Mouse (Mus musculus) heart, embryonic 11.5 days (tissue): Measurements from ENCODE around the gene Ppp1cc. TPM values are rescaled to one million over a fixed set of nuclear protein-coding genes. Genes with fewer than 3 reads are reported as not detected.

Source experiments
- ATAC-seq: fragments of 200-750 bp; cut with Nextera tagmentation; replicated peaks from 2 replicates; pipeline ENCODE4 v1.8.0; 2017; ENCODE audit warnings: moderate library complexity; ENCODE audit not compliant: insufficient number of reproducible peaks, low FRiP score, low TSS enrichment
- H3K27ac ChIP-seq: fragments of 300-500 bp; sonication (generic); 2 replicates; pipeline ENCODE4 v1.5.1; 2014; ENCODE audit warnings: mild to moderate bottlenecking, low read depth, low read length
- H3K27me3 ChIP-seq: fragments of 300-500 bp; sonication (generic); 2 replicates; pipeline ENCODE4 v1.6.1; 2014; ENCODE audit warnings: mild to moderate bottlenecking, low read length, mixed read lengths; ENCODE audit not compliant: control insufficient read depth, insufficient read depth
- H3K36me3 ChIP-seq: fragments of 300-500 bp; sonication (generic); 2 replicates; pipeline ENCODE4 v1.6.1; 2014; ENCODE audit warnings: mild to moderate bottlenecking, low read length, moderate library complexity, mixed read lengths; ENCODE audit not compliant: control insufficient read depth, insufficient read depth
- H3K4me1 ChIP-seq: fragments of 300-500 bp; sonication (generic); 2 replicates; pipeline ENCODE4 v1.6.1; 2014; ENCODE audit warnings: low read length; ENCODE audit not compliant: control insufficient read depth, insufficient read depth
- H3K4me2 ChIP-seq: fragments of 300-500 bp; sonication (generic); 2 replicates; pipeline ENCODE4 v1.6.1; 2014; ENCODE audit warnings: mild to moderate bottlenecking, moderate library complexity
- H3K4me3 ChIP-seq: fragments of 300-500 bp; sonication (generic); 2 replicates; pipeline ENCODE4 v1.5.1; 2014; ENCODE audit warnings: low read depth, low read length
- H3K9ac ChIP-seq: fragments of 300-500 bp; sonication (generic); 2 replicates; pipeline ENCODE4 v1.6.1; 2014; ENCODE audit warnings: mild to moderate bottlenecking, low read depth, low read length, moderate library complexity
- H3K9me3 ChIP-seq: fragments of 300-500 bp; sonication (generic); replicated peaks from 2 replicates; pipeline ENCODE4 v1.6.1; 2016; ENCODE audit warnings: low read length; ENCODE audit not compliant: control insufficient read depth
- WGBS: fragments of 180-500 bp; shearing (Covaris S2); extraction: QIAGEN DNeasy Blood & Tissue Kit; methylation state at CpG from one replicate; pipeline ENCODE4 v1.1.7; 2014; ENCODE audit not compliant: insufficient replicate concordance; 5-methylcytosine and 5-hydroxymethylcytosine counted together
- polyA plus RNA-seq: library from polyadenylated mRNA; unstranded; fragments of >200 nt; fragmentation: Nextera tagmentation; extraction: Ambion mirVana; gene quantifications from 2 replicates; pipeline ENCODE4 v1.2.1, GENCODE M21; 2014

Ppp1cc gene
- polyA plus RNA-seq, 1 experiment from 2014 or later: 225 TPM

DNA sequence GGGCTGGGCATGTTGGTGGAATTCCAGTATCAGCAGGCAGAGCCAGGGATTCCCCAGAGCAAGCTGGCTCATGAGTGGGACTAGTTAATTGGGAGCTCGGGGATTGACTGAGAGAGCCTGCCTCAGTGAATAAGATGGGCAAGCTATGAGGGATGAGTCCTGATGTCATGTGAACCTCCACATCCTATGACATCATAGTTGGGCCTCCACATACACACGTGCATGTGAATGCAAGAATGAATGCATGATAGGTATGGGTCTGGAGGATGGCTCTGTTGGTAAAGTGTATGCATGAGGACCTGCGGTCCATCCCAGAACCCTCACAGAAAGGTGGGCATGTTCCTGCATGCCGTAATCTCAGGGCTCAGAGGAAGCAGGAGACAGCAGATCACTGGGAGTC lies 63.0 kb downstream of the Ppp1cc start:
- no peak overlapping the region for H3K4me2 ChIP-seq
- H3K4me1 ChIP-seq: peaks cover 8% of the 10 kb centered on the region
- no peak overlapping the region for H3K27ac ChIP-seq
- H3K36me3 ChIP-seq: no peaks in the 10 kb centered on the region
- H3K4me3 ChIP-seq: no peak overlapping the region
- no peaks in the 10 kb centered on the region for H3K27me3 ChIP-seq
- ATAC-seq: no peak
- no peak overlapping the region for H3K9ac ChIP-seq
- H3K9me3 ChIP-seq: no peaks in the 10 kb centered on the region
- WGBS: 81% methylated on average over 4 of the region's 4 CpGs

DNA sequence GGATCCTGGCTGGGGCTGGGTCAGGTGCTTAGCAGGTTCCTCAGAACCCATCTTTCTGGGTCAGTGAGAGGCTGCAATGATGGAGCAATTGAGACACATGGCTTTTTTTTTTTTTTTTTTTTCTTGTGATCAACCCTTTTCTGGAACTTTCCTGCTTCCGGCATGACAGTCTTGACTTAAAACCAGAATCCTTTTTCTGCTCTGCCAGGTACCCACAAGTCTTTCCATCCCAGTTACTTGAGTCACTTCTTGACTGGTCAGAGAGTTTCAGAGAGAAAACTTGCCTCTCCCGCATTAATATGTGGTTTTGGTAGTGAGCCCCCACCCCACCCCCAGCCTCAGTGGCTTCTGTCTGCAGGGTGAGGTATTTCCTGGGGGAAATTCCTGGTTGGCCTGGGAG lies 66.2 kb downstream of the Ppp1cc start:
- Histone ChIP-seq H3K9me3 (no peaks in the 10 kb centered on the region; the same call in 1 of the 2 replicates), H3K36me3 (no peaks in the 10 kb centered on the region), H3K4me1 (peaks cover 8% of the 10 kb centered on the region), H3K27ac (no peak overlapping the region), H3K9ac (no peak overlapping the region), H3K4me3 (no peak overlapping the region), H3K27me3 (no peaks in the 10 kb centered on the region), H3K4me2 (no peak overlapping the region)
- WGBS: 87% methylated on average over 2 of the region's 2 CpGs
- no peak for ATAC-seq

Other genes starting within 250 kb of the Ppp1cc start
- 4.7 and 7.1 TPM in 2 replicates for gene Cux2, start 108.2 kb upstream of the Ppp1cc start, polyA plus RNA-seq
- 6,790 and 6,847 TPM in 2 replicates for gene Myl2, start 57.3 kb upstream of the Ppp1cc start, polyA plus RNA-seq
- 0.47 and 0.51 TPM in 2 replicates for gene Ccdc63, start 17.5 kb upstream of the Ppp1cc start, polyA plus RNA-seq
- gene Hvcn1, start 48.5 kb downstream of the Ppp1cc start, polyA plus RNA-seq: 1.7 and 2.7 TPM in 2 replicates
- gene Tctn1, start 106.2 kb downstream of the Ppp1cc start, polyA plus RNA-seq: 1.7 and 2.2 TPM in 2 replicates
- gene Pptc7, start 126.1 kb downstream of the Ppp1cc start, polyA plus RNA-seq: 10.2 and 12.3 TPM in 2 replicates
- 4.5 and 5.0 TPM in 2 replicates for gene Rad9b, start 196.0 kb downstream of the Ppp1cc start, polyA plus RNA-seq
- 241 and 245 TPM in 2 replicates for gene Vps29, start 196.1 kb downstream of the Ppp1cc start, polyA plus RNA-seq
- gene Gpn3, start 213.6 kb downstream of the Ppp1cc start, polyA plus RNA-seq: 63.1 and 67.2 TPM in 2 replicates
- gene Fam216a, start 214.1 kb downstream of the Ppp1cc start, polyA plus RNA-seq: 67.4 TPM in 2 replicates
- 39.3 and 81.8 TPM in 2 replicates for gene Arpc3, start 233.6 kb downstream of the Ppp1cc start, polyA plus RNA-seq